Mouse (Mus musculus) midbrain, embryonic 11.5 days (tissue): ENCODE measurements around the gene Muc13. TPM values are rescaled to one million over a fixed set of nuclear protein-coding genes. Genes with fewer than 3 reads are reported as not detected.

Source experiments
- ATAC-seq: fragments of 200-750 bp; cut with Nextera tagmentation; 2 replicates; pipeline ENCODE4 v1.8.0; 2017; ENCODE audit warnings: moderate TSS enrichment, moderate library complexity; ENCODE audit not compliant: low FRiP score
- DNase-seq: peaks from one replicate; pipeline ENCODE4 v3.0.0; 2015; ENCODE audit warnings: low spot score; ENCODE audit errors: missing footprints
- H3K27ac ChIP-seq: fragments of 300-500 bp; sonication (generic); 2 replicates; pipeline ENCODE4 v1.5.1; 2014; ENCODE audit warnings: low read depth, low read length
- H3K27me3 ChIP-seq: fragments of 300-500 bp; sonication (generic); 2 replicates; pipeline ENCODE4 v1.6.1; 2014; ENCODE audit warnings: mild to moderate bottlenecking, low read length, moderate library complexity, mixed read lengths; ENCODE audit not compliant: control insufficient read depth, insufficient read depth
- H3K36me3 ChIP-seq: fragments of 300-500 bp; sonication (generic); 2 replicates; pipeline ENCODE4 v1.6.1; 2014; ENCODE audit warnings: mild to moderate bottlenecking, low read length, moderate library complexity, mixed read lengths; ENCODE audit not compliant: control insufficient read depth, insufficient read depth
- H3K4me1 ChIP-seq: fragments of 300-500 bp; sonication (generic); 2 replicates; pipeline ENCODE4 v1.6.1; 2014; ENCODE audit warnings: low read length; ENCODE audit not compliant: control insufficient read depth, insufficient read depth
- H3K4me2 ChIP-seq: fragments of 300-500 bp; sonication (generic); 2 replicates; pipeline ENCODE4 v1.6.1; 2014; ENCODE audit warnings: mild to moderate bottlenecking, moderate library complexity
- H3K4me3 ChIP-seq: fragments of 300-500 bp; sonication (generic); 2 replicates; pipeline ENCODE4 v1.5.1; 2014; ENCODE audit warnings: low read depth, low read length
- H3K9ac ChIP-seq: fragments of 300-500 bp; sonication (generic); 2 replicates; pipeline ENCODE4 v1.6.1; 2014; ENCODE audit warnings: low read length
- H3K9me3 ChIP-seq: fragments of 300-500 bp; sonication (generic); 2 replicates; pipeline ENCODE4 v1.6.1; 2016; ENCODE audit warnings: low read length; ENCODE audit not compliant: control insufficient read depth
- WGBS: fragments of 180-500 bp; shearing (Covaris S2); extraction: QIAGEN DNeasy Blood & Tissue Kit; methylation state at CpG from one replicate; pipeline ENCODE4 v1.1.7; 2014; 5-methylcytosine and 5-hydroxymethylcytosine counted together
- polyA plus RNA-seq: library from polyadenylated mRNA; unstranded; fragments of >200 nt; fragmentation: Nextera tagmentation; extraction: Ambion mirVana; gene quantifications from 2 replicates; pipeline ENCODE4 v1.2.1, GENCODE M21; 2014

The Muc13 gene
- polyA plus RNA-seq, 1 experiment from 2014 or later, result 0.10 TPM

- Histone ChIP-seq H3K4me3 (no peak overlapping the region), H3K4me2 (no peak overlapping the region), H3K27ac (no peak overlapping the region), H3K27me3 (no peaks in the 10 kb centered on the region), H3K9me3 (no peaks in the 10 kb centered on the region), H3K9ac (no peak overlapping the region), H3K4me1 (peaks cover 20% of the 10 kb centered on the region), H3K36me3 (peaks cover 9% of the 10 kb centered on the region; the same call in 1 of the 2 replicates)
- 86% methylated on average over 12 of the region's 12 CpGs for WGBS
- ATAC-seq, result no peak
- DNase-seq, result no peak
Measured at GRCm38 (mm10) chr16:33766309-33766708, 27.5 kb upstream of the Muc13 start.

DNA sequence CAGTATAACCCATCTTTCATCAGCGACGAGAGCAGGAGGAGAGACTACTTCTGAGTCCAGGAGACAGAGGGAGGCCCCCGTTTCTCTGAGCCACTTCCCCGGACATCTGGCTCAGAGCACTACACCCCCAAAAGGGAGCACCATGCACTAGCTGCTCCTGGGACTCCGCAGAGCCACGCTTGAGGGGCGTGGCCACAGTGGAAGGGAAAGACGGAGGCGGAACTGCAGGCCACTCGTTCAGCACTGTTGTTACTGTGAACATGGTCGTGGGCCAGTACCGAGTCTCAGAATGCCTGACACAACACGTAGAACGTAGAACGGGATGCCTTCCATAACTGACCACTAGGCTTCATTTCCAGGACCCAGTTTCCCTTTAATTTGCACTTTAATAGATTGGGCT, 27.1 kb upstream of the Muc13 start:
- Histone ChIP-seq H3K36me3 (peaks cover 9% of the 10 kb centered on the region; the same call in 1 of the 2 replicates), H3K27ac (no peak overlapping the region), H3K4me3 (no peak overlapping the region), H3K9ac (no peak overlapping the region), H3K4me2 (no peak overlapping the region), H3K27me3 (no peaks in the 10 kb centered on the region), H3K4me1 (peaks cover 18% of the 10 kb centered on the region), H3K9me3 (no peaks in the 10 kb centered on the region)
- WGBS, result 77% methylated on average over 15 of the region's 15 CpGs
- no peak for DNase-seq
- ATAC-seq, result no peak

DNA sequence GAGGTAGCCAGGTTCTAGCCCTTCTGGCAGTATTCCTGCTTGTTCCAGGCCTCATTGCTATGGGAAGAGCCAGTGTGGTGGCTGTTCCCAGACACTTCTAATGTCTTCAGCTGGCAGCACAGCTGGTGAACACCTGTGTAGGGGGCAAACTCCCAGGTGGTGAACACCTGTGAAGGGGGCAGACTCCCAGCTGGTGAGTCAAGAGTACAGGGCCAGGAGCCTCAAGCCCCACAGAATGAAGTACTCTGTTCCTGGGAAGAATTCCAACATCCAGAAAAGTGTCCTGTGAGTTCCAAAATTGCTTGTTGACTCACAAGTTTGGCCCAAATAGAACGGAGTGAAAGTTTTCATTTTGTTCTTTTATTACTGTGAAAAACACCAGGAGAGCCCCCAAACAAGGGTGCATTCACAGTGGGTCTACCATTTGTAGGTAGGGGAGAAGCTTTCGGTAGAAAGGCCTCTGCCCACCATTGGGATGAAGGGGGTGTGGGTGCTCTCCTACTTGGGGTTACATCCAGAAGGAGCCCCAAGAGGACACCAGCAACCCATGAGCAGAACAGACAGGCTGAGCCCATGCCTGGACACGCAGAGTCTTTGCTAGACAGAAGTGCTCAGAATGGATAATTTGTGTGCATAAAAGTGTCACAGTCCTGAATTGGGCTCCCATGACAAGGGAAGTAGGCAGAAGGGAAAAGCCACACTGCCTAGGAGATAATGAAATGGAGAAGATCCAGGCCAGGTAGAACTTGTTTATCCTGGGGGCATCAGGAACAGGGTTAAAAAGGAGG, 25.2 kb upstream of the Muc13 start:
- no peaks in the 10 kb centered on the region for H3K27me3 ChIP-seq
- no peak overlapping the region for H3K27ac ChIP-seq
- H3K9ac ChIP-seq, result no peak overlapping the region
- no peak for ATAC-seq
- WGBS, result 97% methylated on average over 3 of the region's 3 CpGs
- H3K36me3 ChIP-seq, result peaks cover 5% of the 10 kb centered on the region; the same call in 1 of the 2 replicates
- H3K4me2 ChIP-seq, result no peak overlapping the region
- no peaks in the 10 kb centered on the region for H3K9me3 ChIP-seq
- no peak for DNase-seq
- H3K4me1 ChIP-seq, result peaks cover 12% of the 10 kb centered on the region
- no peak overlapping the region for H3K4me3 ChIP-seq

- Histone ChIP-seq H3K27ac (no peak overlapping the region), H3K4me1 (peaks cover 1% of the 10 kb centered on the region; the same call in 1 of the 2 replicates), H3K4me2 (no peak overlapping the region), H3K36me3 (peaks cover 5% of the 10 kb centered on the region; the same call in 1 of the 2 replicates), H3K9me3 (no peaks in the 10 kb centered on the region), H3K4me3 (no peak overlapping the region), H3K27me3 (no peaks in the 10 kb centered on the region), H3K9ac (no peak overlapping the region)
- ATAC-seq (no peak), DNase-seq (no peak)
- 90% methylated on average over 7 of the region's 7 CpGs for WGBS
Measured at GRCm38 (mm10) chr16:33769848-33770247, 24.0 kb upstream of the Muc13 start.

GRCm38 (mm10) chr16:33770778-33771454, 22.9 kb upstream of the Muc13 start:
- Histone ChIP-seq H3K9ac (no peak overlapping the region), H3K4me3 (no peak overlapping the region), H3K4me1 (no peaks in the 10 kb centered on the region), H3K27me3 (no peaks in the 10 kb centered on the region), H3K27ac (no peak overlapping the region), H3K4me2 (no peak overlapping the region), H3K9me3 (no peaks in the 10 kb centered on the region), H3K36me3 (peaks cover 5% of the 10 kb centered on the region; the same call in 1 of the 2 replicates)
- ATAC-seq, result no peak
- no peak for DNase-seq
- WGBS, result 96% methylated on average over 4 of the region's 4 CpGs

DNA sequence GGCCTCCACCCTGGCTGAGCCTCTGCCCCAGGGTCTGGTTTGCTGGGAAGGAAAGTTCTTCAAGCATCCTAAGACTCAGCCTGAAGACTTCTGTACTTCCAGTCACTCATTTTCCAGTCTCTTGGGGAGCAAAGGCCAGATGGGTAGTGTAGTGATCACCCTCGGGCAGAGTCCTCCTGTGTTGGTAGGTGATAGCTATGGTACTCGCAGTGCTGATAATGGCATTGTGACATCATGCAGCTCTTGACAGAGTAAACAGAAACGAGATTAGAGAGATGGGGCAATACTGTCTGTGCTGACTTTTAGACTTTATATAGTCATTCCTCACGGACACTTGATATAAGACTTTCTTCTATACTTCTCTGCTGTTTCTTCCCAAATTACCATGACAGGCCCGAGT, 21.0 kb upstream of the Muc13 start:
- H3K27me3 ChIP-seq, result no peaks in the 10 kb centered on the region
- WGBS, result 90% methylated on average over 5 of the region's 5 CpGs
- no peak overlapping the region for H3K9ac ChIP-seq
- DNase-seq (no peak), ATAC-seq (no peak)
- no peaks in the 10 kb centered on the region; the same call in 1 of the 2 replicates for H3K36me3 ChIP-seq
- H3K4me3 ChIP-seq, result no peak overlapping the region
- no peaks in the 10 kb centered on the region for H3K4me1 ChIP-seq
- no peak overlapping the region for H3K27ac ChIP-seq
- H3K4me2 ChIP-seq, result no peak overlapping the region
- no peaks in the 10 kb centered on the region for H3K9me3 ChIP-seq

DNA sequence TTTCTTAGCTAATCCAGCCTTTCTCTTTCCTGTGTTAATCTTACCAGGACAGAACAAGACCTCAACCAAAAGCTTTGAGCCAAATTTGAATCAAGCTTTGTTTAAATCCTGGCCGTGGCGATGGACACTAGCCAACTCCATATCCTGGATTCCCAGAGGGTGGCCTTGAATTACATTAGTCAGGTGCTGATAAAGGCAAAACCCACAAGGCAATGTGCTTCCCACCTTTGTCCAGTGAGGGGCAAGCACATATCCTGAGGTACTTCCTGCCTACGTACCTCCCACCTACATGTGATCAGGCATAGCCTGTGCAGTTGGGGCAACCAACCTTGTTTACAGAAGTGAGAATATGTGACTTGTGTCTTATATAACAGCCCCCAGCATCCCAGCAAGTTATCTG, 18.9 kb upstream of the Muc13 start:
- WGBS, result 74% methylated on average over 3 of the region's 3 CpGs
- H3K9ac ChIP-seq, result no peak overlapping the region
- no peaks in the 10 kb centered on the region for H3K4me1 ChIP-seq
- no peak overlapping the region for H3K4me3 ChIP-seq
- H3K27ac ChIP-seq, result no peak overlapping the region
- ATAC-seq, result no peak
- H3K36me3 ChIP-seq, result no peaks in the 10 kb centered on the region
- no peak overlapping the region for H3K4me2 ChIP-seq
- H3K9me3 ChIP-seq, result no peaks in the 10 kb centered on the region
- no peaks in the 10 kb centered on the region for H3K27me3 ChIP-seq
- DNase-seq, result no peak

GRCm38 (mm10) chr16:33775733-33776335, 18.0 kb upstream of the Muc13 start:
- no peak overlapping the region for H3K9ac ChIP-seq
- no peak overlapping the region for H3K4me2 ChIP-seq
- no peaks in the 10 kb centered on the region for H3K27me3 ChIP-seq
- H3K9me3 ChIP-seq, result no peaks in the 10 kb centered on the region
- no peak for ATAC-seq
- WGBS, result 94% methylated on average over 1 of the region's 1 CpGs
- H3K27ac ChIP-seq, result no peak overlapping the region
- no peaks in the 10 kb centered on the region for H3K4me1 ChIP-seq
- H3K36me3 ChIP-seq, result no peaks in the 10 kb centered on the region
- DNase-seq, result no peak
- H3K4me3 ChIP-seq, result no peak overlapping the region
